Mouse (Mus musculus) testis, postnatal 10 days (tissue): ENCODE data around the gene Atp2b2.
A peak's percentile ranks its signal among the peaks of the same experiment; 100 is the strongest.

Experiments
- DNase-seq: peaks from one replicate; pipeline ENCODE4 v3.0.0; 2021; ENCODE audit warnings: low spot score

Gene Atp2b2

DNA sequence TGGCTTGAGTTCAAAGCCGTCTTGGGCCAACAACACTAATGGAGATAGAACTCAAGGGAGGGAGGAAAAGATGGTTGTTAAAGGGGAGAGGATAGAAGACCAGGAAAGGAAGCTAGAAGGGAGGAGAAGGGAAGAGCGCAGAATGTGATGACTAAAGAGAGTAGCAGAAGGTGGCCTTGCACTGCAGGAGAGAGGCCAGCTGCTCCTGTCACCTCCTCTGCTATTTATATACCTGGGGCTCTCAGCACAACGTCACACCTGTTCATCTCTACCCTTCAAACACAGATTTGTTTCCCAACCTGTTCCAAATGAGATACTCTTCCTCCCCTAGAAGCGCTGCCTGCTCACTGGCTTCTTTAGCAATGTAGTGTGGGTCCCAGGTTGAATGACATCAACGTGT, 101.1 kb downstream of the Atp2b2 start:
- no peak for DNase-seq

GRCm38 (mm10) chr6:113939442-113939841, 103.0 kb downstream of the Atp2b2 start:
- DNase-seq, result no peak

GRCm38 (mm10) chr6:113936811-113937508, 105.5 kb downstream of the Atp2b2 start:
- DNase-seq, result no peak

- no peak for DNase-seq
Observed at GRCm38 (mm10) chr6:113936111-113936510, 106.3 kb downstream of the Atp2b2 start.

DNA sequence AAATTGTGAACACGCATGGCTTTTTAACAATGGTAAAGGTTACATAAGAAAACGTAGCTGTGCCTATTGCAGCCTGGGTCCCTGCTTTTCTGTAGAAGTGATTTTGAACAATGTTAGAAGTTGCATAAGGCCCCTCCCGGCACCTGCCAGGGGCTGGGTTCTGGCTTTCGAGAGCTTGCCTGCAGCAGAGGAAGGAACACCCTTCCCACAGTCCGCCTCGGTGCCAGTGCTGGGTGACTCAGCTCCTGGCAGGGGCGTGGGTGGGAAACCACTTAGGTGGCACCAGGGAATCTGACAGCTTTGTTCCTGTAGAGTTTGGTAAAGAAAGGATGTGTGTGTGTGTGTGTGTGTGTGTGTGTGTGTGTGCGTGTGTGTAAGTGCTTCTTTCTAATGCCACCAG, 107.7 kb downstream of the Atp2b2 start:
- DNase-seq, result no peak

DNA sequence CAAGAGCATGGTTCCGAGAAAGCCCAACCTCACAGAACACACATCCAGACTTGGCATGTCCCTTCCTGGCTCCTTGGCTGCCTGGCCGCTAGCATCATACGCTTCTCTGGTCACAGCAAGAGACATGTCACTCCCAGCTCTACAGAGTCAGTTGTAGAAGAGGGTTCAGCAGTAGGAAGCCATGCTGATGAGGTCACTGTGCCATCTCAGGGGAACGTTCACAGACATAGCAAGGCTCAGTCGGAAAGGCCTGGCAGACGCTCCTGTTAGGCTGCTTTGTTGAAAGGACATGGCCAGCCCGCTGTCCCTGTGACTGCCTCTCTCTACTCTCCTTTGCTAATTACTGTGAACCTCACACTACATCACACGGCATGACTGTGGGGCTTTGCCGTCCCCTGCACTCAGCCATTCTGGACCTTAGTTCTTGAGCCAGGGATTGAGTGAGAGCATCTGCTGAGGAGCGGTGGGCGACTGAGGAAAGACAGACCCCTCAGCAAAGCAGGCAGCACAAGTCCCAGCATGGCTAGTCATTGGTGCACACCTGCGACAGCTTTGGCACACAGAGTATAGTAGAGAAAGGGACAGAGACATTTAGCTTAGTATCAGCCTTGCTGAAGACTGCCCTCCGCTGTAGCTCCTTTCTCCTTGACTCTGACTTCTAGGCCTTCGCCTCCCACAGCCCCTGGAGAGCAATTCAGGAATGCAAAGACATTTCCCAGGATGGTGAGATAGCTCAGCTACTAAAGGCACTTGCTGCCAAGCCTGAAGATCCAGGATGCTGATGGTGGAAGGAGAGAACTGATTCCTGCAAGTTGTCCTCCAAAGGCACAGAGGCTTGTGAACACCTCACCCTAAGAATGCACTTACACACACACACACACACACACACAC, 108.9 kb downstream of the Atp2b2 start:
- DNase-seq, result no peak

- DNase-seq, result no peak
Observed at GRCm38 (mm10) chr6:113929191-113929875, 113.1 kb downstream of the Atp2b2 start.

GRCm38 (mm10) chr6:113923249-113923648, 119.2 kb downstream of the Atp2b2 start:
- no peak for DNase-seq

DNA sequence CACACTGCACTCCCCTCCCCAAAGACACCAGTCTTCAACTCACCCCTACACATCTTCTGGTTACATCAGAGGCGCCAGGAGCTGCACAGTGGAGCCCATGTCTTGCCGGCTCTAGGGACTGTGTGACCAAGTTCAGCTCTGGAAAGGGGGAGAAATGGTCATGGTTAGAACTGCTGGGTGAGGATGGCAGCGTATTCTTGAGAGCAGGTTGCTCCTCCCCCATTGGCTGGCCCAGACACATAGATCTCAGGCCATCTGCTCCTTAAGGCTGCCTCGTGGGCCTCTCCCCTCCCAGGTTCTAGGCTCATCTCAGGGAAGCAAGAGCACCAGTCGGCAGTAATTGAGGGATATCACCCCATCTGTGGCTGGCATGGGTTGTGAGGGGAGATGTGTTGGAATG, 121.9 kb downstream of the Atp2b2 start:
- no peak for DNase-seq

DNA sequence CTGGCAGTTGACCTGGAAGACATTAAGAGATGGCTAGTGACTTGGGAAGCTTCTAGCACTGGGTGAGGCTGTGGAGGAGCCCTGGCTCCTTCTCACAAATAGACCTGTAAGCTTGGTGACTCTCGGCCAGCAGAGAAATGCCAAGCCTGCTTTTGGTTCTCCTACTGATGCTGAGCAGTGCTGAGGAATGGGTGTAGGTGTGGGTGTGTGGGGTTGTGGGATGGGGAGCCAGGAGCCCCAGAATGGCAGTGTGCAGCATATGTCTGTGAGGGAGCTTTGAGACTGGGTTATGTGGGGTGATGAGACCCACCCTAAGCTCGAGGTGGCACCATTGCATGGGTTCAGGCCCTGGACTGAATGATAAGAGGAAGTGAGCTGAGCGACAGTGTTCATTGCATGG, 129.7 kb downstream of the Atp2b2 start:
- no peak for DNase-seq

GRCm38 (mm10) chr6:113911094-113911493, 131.3 kb downstream of the Atp2b2 start:
- peak; percentile 51 for DNase-seq

DNA sequence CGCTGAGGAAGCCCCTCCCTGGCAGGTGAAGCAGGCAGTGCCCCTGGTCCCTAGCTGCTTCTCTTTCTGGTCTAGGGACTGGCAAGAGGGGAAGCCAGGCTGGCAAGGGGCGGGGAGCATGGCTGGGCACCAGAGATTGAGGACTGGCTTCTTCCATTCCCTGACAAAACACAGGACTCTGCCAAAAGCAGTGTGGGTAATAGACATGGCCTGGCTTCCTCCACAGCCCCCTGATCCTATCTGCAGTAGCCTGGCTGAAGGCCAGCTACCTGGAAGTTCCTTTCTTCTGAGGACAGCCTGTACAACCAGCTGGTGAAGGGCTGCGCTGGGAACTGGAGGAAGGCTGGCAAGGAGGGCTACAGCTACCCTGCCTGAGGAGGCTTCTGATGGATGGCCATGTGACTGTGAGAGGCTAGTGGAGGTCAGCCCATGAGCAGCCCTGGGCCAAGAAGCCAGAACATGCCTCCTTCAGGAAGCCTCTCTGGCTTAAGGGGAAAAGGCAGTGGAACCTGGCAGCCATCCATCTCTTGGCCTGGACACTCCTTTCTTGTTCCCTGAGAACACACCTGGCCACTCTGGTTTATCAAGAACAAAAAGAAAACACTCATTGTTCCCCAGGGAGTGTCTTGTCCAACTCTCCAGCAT, 131.9 kb downstream of the Atp2b2 start:
- DNase-seq, result no peak

DNA sequence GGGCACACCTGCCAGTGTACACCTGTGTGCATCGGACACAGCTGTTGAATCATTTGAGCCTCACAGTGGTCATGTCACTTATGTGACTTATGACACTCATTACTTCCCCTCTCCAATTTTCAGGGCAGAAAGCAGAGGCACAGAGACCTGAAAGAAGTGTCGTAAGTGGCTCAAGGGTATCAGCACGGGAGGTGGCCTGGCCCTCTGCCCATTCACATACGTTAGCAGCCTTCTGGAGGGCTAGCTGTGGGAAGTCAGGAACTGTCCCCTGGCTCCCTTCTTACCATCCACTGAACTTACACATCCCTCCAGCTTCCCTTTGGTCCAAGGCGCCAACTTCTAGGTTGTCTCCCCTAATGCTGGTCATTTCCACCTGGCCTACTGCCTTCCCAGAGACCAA, 132.6 kb downstream of the Atp2b2 start:
- DNase-seq, result no peak

DNA sequence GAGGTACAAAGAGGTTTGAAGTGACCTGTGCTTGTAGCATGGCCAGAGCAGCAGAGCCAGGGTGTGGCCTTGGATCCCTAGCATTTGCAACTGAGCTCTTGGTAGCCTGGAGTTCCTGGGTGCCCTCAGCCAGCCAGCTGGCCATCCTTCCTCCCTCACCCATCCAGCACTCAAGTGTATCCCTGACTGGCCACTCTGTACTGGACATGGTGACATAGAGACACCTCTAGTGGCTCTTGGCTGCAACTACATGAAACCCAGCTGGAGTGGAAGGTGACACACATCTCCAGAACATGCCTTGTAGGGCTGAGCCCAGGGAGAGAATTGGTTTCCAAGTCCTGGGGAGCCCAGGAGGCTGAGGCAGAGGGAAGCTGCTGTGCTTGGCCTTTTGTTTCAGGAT, 134.3 kb downstream of the Atp2b2 start:
- peak; percentile 45 for DNase-seq

- DNase-seq, result no peak
Observed at GRCm38 (mm10) chr6:113904406-113904805, 138.0 kb downstream of the Atp2b2 start.

GRCm38 (mm10) chr6:113896023-113896422, 146.4 kb downstream of the Atp2b2 start:
- DNase-seq, result no peak

DNA sequence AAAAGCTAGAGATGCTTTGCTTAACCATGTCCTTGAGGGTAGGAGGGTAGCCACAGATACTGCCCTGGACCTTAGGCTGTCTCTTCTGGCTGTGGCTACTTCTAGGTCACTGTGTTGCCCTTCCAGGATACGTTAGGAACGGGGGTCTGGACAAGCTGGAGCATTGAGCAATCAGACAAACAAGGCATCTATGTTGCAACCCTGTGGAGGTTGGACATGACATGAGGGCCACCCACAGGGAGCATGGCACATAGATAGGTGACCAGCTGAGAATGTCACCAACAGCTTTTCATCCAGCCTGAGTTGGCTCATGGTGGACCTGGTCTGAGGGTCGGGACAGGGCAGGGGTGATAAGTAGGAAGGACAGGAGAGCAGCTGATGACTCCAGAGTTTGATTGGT, 148.4 kb downstream of the Atp2b2 start:
- DNase-seq, result no peak

DNA sequence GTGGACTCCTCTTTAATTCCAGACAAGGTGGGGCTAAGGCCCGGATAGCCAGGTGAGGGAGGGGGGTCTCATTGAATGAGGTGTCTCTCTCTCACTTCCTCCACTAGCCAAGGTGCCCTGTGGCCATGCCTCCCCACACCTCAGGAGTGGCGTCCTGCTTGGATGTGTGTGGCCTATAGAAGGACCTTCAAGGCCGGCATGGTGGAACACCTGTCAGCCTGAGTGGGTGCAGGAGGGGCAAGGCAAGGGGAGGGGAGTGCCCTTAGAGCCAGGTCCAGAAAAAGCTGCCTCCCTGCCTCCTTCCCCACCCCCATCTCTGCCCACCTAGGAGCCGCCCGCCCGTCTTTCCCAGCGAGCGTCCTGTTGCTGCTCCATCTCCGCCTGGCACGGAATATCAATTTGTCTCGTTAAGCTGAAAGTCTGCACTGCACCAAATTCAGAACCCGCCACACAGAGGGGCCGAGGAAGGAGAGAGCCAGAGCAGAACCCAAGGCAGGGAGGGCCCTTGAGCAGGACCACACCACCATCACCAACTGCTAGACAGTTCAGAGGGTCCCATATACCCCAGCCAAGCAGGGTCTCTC, 150.2 kb downstream of the Atp2b2 start:
- no peak for DNase-seq

GRCm38 (mm10) chr6:113891225-113891967, 151.0 kb downstream of the Atp2b2 start:
- DNase-seq, result no peak

- no peak for DNase-seq
Observed at GRCm38 (mm10) chr6:113890858-113891213, 151.6 kb downstream of the Atp2b2 start.
